Mouse (Mus musculus) kidney, adult 2 months (tissue): ENCODE results near the gene Stkld1.

ENCODE experiments used
- CTCF ChIP-seq: fragments of 200-500 bp; conservative IDR thresholded peaks from 2 replicates; pipeline ENCODE4 v1.5.1; 2011; ENCODE audit warnings: low read depth, mild to moderate bottlenecking, control low read depth, low read length, moderate library complexity, mixed read lengths; ENCODE audit not compliant: insufficient read depth, insufficient read length
- POLR2A ChIP-seq: fragments of 200-500 bp; IDR thresholded peaks from one replicate; pipeline ENCODE4 v1.6.1; 2011; ENCODE audit warnings: low read depth, low read length, control low read depth

DNA sequence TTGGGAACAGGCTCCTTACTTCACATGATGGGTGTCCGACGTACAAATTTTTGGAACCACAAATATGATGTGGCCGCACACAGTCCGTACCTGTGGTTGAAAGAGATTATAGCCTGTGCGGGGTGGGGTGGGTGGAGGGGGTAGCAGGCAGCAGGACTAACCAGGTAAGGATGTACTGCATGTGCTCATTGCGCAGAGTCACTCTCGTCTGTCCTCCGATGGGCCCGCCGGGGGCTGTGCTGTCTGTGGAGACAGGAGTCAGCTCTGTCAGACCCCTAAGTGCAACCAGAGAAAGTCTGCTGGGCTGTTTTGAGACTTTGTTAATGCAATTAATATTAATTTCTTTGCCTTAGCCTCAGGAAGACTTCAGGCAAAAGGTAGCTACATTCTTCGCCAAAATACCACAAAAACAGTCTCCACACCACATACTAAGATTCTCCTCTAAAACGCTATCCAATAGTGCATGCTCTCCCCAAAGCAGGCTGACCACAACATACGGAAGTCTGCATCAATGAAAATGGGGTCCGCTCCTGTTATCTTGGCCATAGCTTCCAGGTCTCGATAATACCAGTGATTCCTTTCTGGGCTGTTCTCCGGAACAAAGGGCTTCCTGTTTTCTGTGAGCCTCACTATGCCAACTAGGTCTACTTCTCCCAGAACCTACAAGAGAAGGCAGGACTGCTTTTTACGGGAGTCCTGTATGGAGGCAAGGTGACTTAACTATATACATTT is 20.3 kb upstream of the Stkld1 start:
- no peak for TF ChIP-seq POLR2A
- no peak for TF ChIP-seq CTCF
